ENCODE assay signal across 24 mouse cellular contexts in genomic region chr2:38283961-38284360, GRCm38 (mm10). TPM values are rescaled to one million over a fixed set of nuclear protein-coding genes. Genes with fewer than 3 reads are reported as not detected.
"Had no signal": no experiment of that assay in that cellular context is flagged by ENCODE, and none has a peak within 500 bp of the region (broad histone marks: within the 10 kb centered on the region; RNA-seq: fewer than 3 reads in every experiment).

No protein-coding gene starts in this region.

- H3K9ac ChIP-seq: intestine, embryonic 15.5 days; limb, embryonic 12.5 days; limb, embryonic 15.5 days; liver, embryonic 14.5 days; liver, postnatal 0 days; lung, embryonic 15.5 days; midbrain, embryonic 13.5 days; neural tube, embryonic 12.5 days; neural tube, embryonic 15.5 days had no signal

- DNase-seq: left cerebral cortex, postnatal 4 days; liver, postnatal 0 days; lung, postnatal 10 days; lung, postnatal 36 days; right cerebral cortex, adult 18-20 months; right cerebral cortex, postnatal 14 days; right cerebral cortex, postnatal 4 days; thymus, adult 2 months; thymus, postnatal 14 days; thymus, postnatal 4 days had no signal

- H3K4me2 ChIP-seq: intestine, embryonic 15.5 days; limb, embryonic 12.5 days; limb, embryonic 15.5 days; liver, embryonic 11.5 days; lung, embryonic 15.5 days; midbrain, embryonic 13.5 days; neural tube, embryonic 12.5 days; neural tube, embryonic 15.5 days had no signal

- H3K36me3 ChIP-seq: intestine, embryonic 15.5 days; limb, embryonic 12.5 days; limb, embryonic 15.5 days; lung, embryonic 15.5 days; midbrain, embryonic 10.5 days; midbrain, embryonic 13.5 days; neural tube, embryonic 12.5 days; neural tube, embryonic 15.5 days had no signal

- ATAC-seq: intestine, embryonic 15.5 days; liver, postnatal 0 days; midbrain, embryonic 13.5 days had no signal

- H3K27me3 ChIP-seq: intestine, embryonic 15.5 days; limb, embryonic 12.5 days; limb, embryonic 15.5 days; lung, embryonic 15.5 days; megakaryocyte, embryonic 14.5 days; neural tube, embryonic 12.5 days; neural tube, embryonic 15.5 days had no signal

- H3K9me3 ChIP-seq: intestine, embryonic 15.5 days; limb, embryonic 12.5 days; limb, embryonic 15.5 days; lung, embryonic 15.5 days; megakaryocyte, embryonic 14.5 days; midbrain, embryonic 10.5 days; midbrain, embryonic 13.5 days; neural tube, embryonic 12.5 days; neural tube, embryonic 15.5 days had no signal

- H3K4me3 ChIP-seq: intestine, embryonic 15.5 days; limb, embryonic 12.5 days; limb, embryonic 15.5 days; lung, embryonic 15.5 days; megakaryocyte, embryonic 14.5 days; midbrain, embryonic 10.5 days; midbrain, embryonic 13.5 days; neural tube, embryonic 12.5 days; neural tube, embryonic 15.5 days had no signal

- H3K27ac ChIP-seq: intestine, embryonic 15.5 days; kidney, postnatal 0 days; limb, embryonic 12.5 days; limb, embryonic 15.5 days; liver, embryonic 14.5 days; lung, embryonic 15.5 days; midbrain, embryonic 10.5 days; midbrain, embryonic 13.5 days; neural tube, embryonic 12.5 days; neural tube, embryonic 15.5 days; stomach, postnatal 0 days had no signal

RNA-seq across cellular contexts. Expression of gene Lhx2, which starts 55.1 kb away (rescaled TPM):
- polyA plus RNA-seq: lung, embryonic 15.5 days; stomach, embryonic 14.5 days; stomach, postnatal 0 days had no signal
